8 mouse cellular contexts compared by ENCODE assay signal in the genomic region with DNA sequence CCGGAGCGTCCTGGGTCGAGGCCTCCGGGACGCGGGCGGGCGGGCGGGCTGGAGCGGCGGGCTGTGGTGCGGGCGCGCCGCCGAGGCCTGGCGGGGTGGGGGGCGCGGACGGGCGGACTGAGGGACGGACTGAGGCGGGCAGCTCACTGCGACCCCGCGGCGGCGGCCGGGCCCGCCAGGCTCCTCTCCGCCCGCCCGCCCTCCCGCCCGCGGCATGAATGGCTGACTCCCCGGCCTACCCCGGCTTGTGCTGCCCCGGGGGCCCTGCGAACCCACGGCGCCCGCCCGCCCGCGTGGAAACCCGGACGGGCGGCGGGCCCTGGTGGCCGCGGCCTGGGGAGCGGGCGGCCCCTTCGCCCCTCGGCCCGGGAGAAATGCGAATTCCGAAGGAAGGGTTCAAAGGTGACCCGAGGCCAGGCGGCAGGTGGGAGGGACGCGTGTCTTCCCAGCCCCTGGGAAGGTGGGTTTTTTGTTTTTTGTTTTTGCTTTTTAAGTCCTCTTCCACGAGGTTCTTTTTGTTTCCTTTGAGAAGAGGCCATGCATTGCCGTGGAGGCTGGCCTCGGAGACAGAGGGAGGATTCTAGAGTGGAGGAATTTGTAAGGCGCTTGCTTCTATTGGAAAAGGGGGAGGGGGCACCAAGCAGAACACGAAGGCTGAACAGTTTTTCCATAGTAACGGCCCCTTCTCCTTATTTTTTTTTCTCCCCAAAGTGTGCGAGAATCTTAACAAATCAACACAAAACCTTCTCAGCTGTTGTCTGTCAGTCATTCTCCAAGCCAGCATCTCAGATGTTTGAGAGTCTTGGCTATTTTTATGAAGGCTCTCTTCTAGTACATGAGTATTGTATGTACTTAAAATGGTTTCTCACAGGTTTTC. TPM values are rescaled to one million over a fixed set of nuclear protein-coding genes. Genes with fewer than 3 reads are reported as not detected.
DNase-seq lines count a peak whose midpoint lies in the region; ATAC-seq and TF ChIP-seq lines count a peak whose summit lies in the region.

No protein-coding gene starts in this region.

- peak; percentile 32 for ATAC-seq in liver, embryonic 11.5 days (replicated peaks; ENCODE audit: low FRiP score)

- DNase-seq in layer of hippocampus, postnatal 25 days (ENCODE audit: extremely low spot score in 1 of 2, low spot score in 1 of 2): peak; percentile 5 to 9
- DNase-seq in layer of hippocampus, adult 9-11 months: no peak
- DNase-seq in ES-E14 (ENCODE audit: low read depth, low spot score): no peak
- peak; percentile 44 for DNase-seq in embryo, embryonic 10 days (ENCODE audit: low spot score)
- peak; percentile 22 for DNase-seq in heart, postnatal 4 days
- peak; percentile 56 for DNase-seq in liver, embryonic 11.5 days (ENCODE audit: low spot score)
- DNase-seq in urinary bladder, adult 18-20 months (ENCODE audit: low spot score in 2 of 2): no peak

- H3K9ac ChIP-seq in ES-E14 (ENCODE audit: insufficient read depth, low read depth, low read length, poor library complexity, severe bottlenecking): peak overlapping the region; percentile 100
- peak overlapping the region; percentile 100 for H3K9ac ChIP-seq in liver, embryonic 11.5 days (ENCODE audit: low read depth, low read length)

- no peaks in the 10 kb centered on the region for H3K27me3 ChIP-seq in liver, embryonic 11.5 days (replicated peaks; ENCODE audit: control insufficient read depth, insufficient read depth, low read length)

- no peak for TF ChIP-seq CTCF in olfactory bulb, adult 2 months (IDR thresholded peaks at IDR 0.05; ENCODE audit: insufficient read depth, low read depth, low read length)

- H3K4me1 ChIP-seq in ES-E14 (ENCODE audit: control insufficient read depth in 2 of 2, insufficient read depth in 2 of 2, low read length in 2 of 2, poor library complexity in 1 of 2): peaks cover 2 to 13% of the 10 kb centered on the region in 2 experiments; a peak in 2 of 4 replicates
- peaks cover 7% of the 10 kb centered on the region for H3K4me1 ChIP-seq in liver, embryonic 11.5 days (replicated peaks; ENCODE audit: control insufficient read depth, insufficient read depth, low read length)
- peaks cover 3% of the 10 kb centered on the region; the same call in 1 of the 2 replicates for H3K4me1 ChIP-seq in olfactory bulb, adult 2 months (ENCODE audit: control insufficient read depth, insufficient read depth, low read length)

- H3K4me3 ChIP-seq in ES-E14 (ENCODE audit: insufficient read depth in 1 of 2, low read depth in 1 of 2, low read length in 2 of 2, poor library complexity in 1 of 2, severe bottlenecking in 1 of 2): peak overlapping the region; percentile 100
- peak overlapping the region; percentile 97 for H3K4me3 ChIP-seq in liver, embryonic 11.5 days (ENCODE audit: low read depth, low read length)
- peak overlapping the region; percentile 99 for H3K4me3 ChIP-seq in olfactory bulb, adult 2 months (ENCODE audit: insufficient read depth, low read depth, low read length)

- peak overlapping the region; percentile 91 for H3K27ac ChIP-seq in ES-E14 (ENCODE audit: insufficient read depth, low read depth, low read length, poor library complexity, severe bottlenecking)
- peak overlapping the region; percentile 93 for H3K27ac ChIP-seq in liver, embryonic 11.5 days (ENCODE audit: low read depth, low read length)
- no peak overlapping the region for H3K27ac ChIP-seq in olfactory bulb, adult 2 months (ENCODE audit: insufficient read depth, low read depth, low read length)

- peak overlapping the region; percentile 83 for H3K4me2 ChIP-seq in liver, embryonic 11.5 days

- no peak for TF ChIP-seq POLR2A in olfactory bulb, adult 2 months (IDR thresholded peaks at IDR 0.05; ENCODE audit: insufficient read depth, low read depth, low read length)

- H3K36me3 ChIP-seq in ES-E14 (ENCODE audit: control insufficient read depth, insufficient read depth, low read length, poor library complexity, severe bottlenecking): no peaks in the 10 kb centered on the region; the same call in 1 of the 2 replicates
- no peaks in the 10 kb centered on the region for H3K36me3 ChIP-seq in liver, embryonic 11.5 days (ENCODE audit: control insufficient read depth, insufficient read depth, low read length)

- WGBS in liver, embryonic 11.5 days: 1% methylated on average over 53 of the region's 70 CpGs
- WGBS in olfactory bulb, adult 2 months: 1% methylated on average over 50 of the region's 70 CpGs

- in situ Hi-C loops in ES-E14 (cut with MboI; ENCODE audit: low sequenced_read_pairs in 2 of 2, unreplicated experiment in 2 of 2): no loop called here

- no peaks in the 10 kb centered on the region for H3K9me3 ChIP-seq in ES-E14 (ENCODE audit: control insufficient read depth, insufficient read depth, low read depth, low read length)
- no peaks in the 10 kb centered on the region for H3K9me3 ChIP-seq in liver, embryonic 11.5 days (ENCODE audit: control insufficient read depth, low read length)

TF ChIP-seq in ES-E14, 5 proteins besides CTCF, POLR2A, EP300 and RAD21:
- TF ChIP-seq ZC3H11A (IDR thresholded peaks at IDR 0.05; ENCODE audit: borderline replicate concordance, low read depth, low read length) (no peak), HCFC1 (IDR thresholded peaks at IDR 0.05; ENCODE audit: borderline replicate concordance, insufficient read depth, low read length) (no peak), ZNF384 (IDR thresholded peaks at IDR 0.05; ENCODE audit: low read depth, low read length) (no peak), CHD2 (IDR thresholded peaks at IDR 0.05; ENCODE audit: low read depth, low read length) (no peak), MAFK (IDR thresholded peaks at IDR 0.05; ENCODE audit: insufficient read depth, low read depth, low read length) (no peak)

RNA-seq across cellular contexts. Expression of a gene that starts 0.9 kb away (rescaled TPM):
- total RNA-seq in layer of hippocampus, postnatal 25 days (2021): 10 to 100 TPM; 80.6 to 82.9 TPM
- total RNA-seq in ES-E14 (2012; rRNA removed): 174 and 210 TPM in 2 replicates
- total RNA-seq in heart, postnatal 4 days (2021): 100 to 1,000 TPM; 161 to 166 TPM
- polyA plus RNA-seq in liver, embryonic 11.5 days (2014; fragmentation: Nextera tagmentation; extraction: Ambion mirVana): 67.9 and 71.4 TPM in 2 replicates
- polyA plus RNA-seq in olfactory bulb, adult 2 months (2012; ENCODE audit: insufficient read depth, insufficient read length, low replicate concordance, missing spikeins): not detected in 2 replicates

Comparison
In these comparisons a context has a peak if more than half of its experiments do, and no peak if none do; other contexts are left out.
1. DNase-seq: peak in layer of hippocampus, postnatal 25 days (2 of 2), embryo, embryonic 10 days (single experiment), heart, postnatal 4 days (single experiment) and liver, embryonic 11.5 days (single experiment); none in layer of hippocampus, adult 9-11 months (single experiment), ES-E14 (single experiment) and urinary bladder, adult 18-20 months (0 of 2).
2. Peak in every context shown above with its lines, with median percentiles within 50 percentile points of each other: H3K4me3 ChIP-seq.